Mouse (Mus musculus) kidney, adult 8-10 months (tissue): Measurements from ENCODE around the gene Sirt6.
A peak's percentile ranks its signal among the peaks of the same experiment; 100 is the strongest.

ENCODE experiments used
- DNase-seq, 2 experiments: peaks; one replicate each; pipeline ENCODE4 v3.0.0; 2022

The Sirt6 gene

GRCm38 (mm10) chr10:81623441-81623840 lies 4.2 kb downstream of the Sirt6 start:
- no peak for DNase-seq

GRCm38 (mm10) chr10:81620786-81621185 lies 6.8 kb downstream of the Sirt6 start:
- DNase-seq, result no peak

- no peak for DNase-seq
These were observed 7.6 kb downstream of the Sirt6 start for GRCm38 (mm10) chr10:81619976-81620375.

- DNase-seq, result no peak
These were observed 12.1 kb downstream of the Sirt6 start for GRCm38 (mm10) chr10:81615486-81615885.

GRCm38 (mm10) chr10:81612779-81613178 lies 14.8 kb downstream of the Sirt6 start:
- no peak for DNase-seq

- DNase-seq, result no peak
These were observed 19.3 kb downstream of the Sirt6 start for GRCm38 (mm10) chr10:81608308-81608707.

GRCm38 (mm10) chr10:81605974-81606751 lies 21.4 kb downstream of the Sirt6 start, which contains the start of gene BC025920:
Gene BC025920 (plus strand): TSS chr10:81606270.
- peak; percentile 96 to 99 for DNase-seq

- DNase-seq, result no peak
These were observed 22.0 kb downstream of the Sirt6 start for GRCm38 (mm10) chr10:81605666-81605973.

- peak; percentile 82 to 86 for DNase-seq
These were observed 22.5 kb downstream of the Sirt6 start for GRCm38 (mm10) chr10:81604968-81605665.

- DNase-seq, result peak in 1 of 2 experiments; percentile 34
These were observed 23.3 kb downstream of the Sirt6 start for GRCm38 (mm10) chr10:81604019-81604967.

GRCm38 (mm10) chr10:81602741-81603151 lies 24.9 kb downstream of the Sirt6 start:
- no peak for DNase-seq

- DNase-seq, result no peak
These were observed 26.1 kb downstream of the Sirt6 start for GRCm38 (mm10) chr10:81601396-81601905.

GRCm38 (mm10) chr10:81600738-81601203 lies 26.8 kb downstream of the Sirt6 start, which contains the start of gene Tle6:
Gene Tle6 (minus strand): TSS chr10:81601073.
- peak; percentile 95 for DNase-seq

GRCm38 (mm10) chr10:81600096-81600495 lies 27.5 kb downstream of the Sirt6 start:
- DNase-seq, result no peak

GRCm38 (mm10) chr10:81599630-81600029 lies 28.0 kb downstream of the Sirt6 start:
- no peak for DNase-seq

GRCm38 (mm10) chr10:81598871-81599270 lies 28.7 kb downstream of the Sirt6 start:
- DNase-seq, result no peak

- DNase-seq, result no peak
These were observed 29.3 kb downstream of the Sirt6 start for GRCm38 (mm10) chr10:81598342-81598741.

GRCm38 (mm10) chr10:81597137-81597950 lies 30.3 kb downstream of the Sirt6 start:
- no peak for DNase-seq

GRCm38 (mm10) chr10:81596611-81597010 lies 31.0 kb downstream of the Sirt6 start:
- DNase-seq, result no peak

- DNase-seq, result no peak
These were observed 32.0 kb downstream of the Sirt6 start for GRCm38 (mm10) chr10:81595599-81595998.

- DNase-seq, result no peak
These were observed 33.7 kb downstream of the Sirt6 start for GRCm38 (mm10) chr10:81593935-81594334.

GRCm38 (mm10) chr10:81593223-81593622 lies 34.4 kb downstream of the Sirt6 start:
- no peak for DNase-seq
